Mouse (Mus musculus): ENCODE data around the gene Clca3b. TPM values are rescaled to one million over a fixed set of nuclear protein-coding genes. Genes with fewer than 3 reads are reported as not detected.
"Not testable (repeated sequence)": the region's sequence is repeated elsewhere in the genome, so short reads cannot be mapped to it uniquely, and the experiment has no call there.

The Clca3b gene
- not detected in 2 replicates for polyA plus RNA-seq (2016; fragmentation: Nextera tagmentation; extraction: Ambion mirVana)

DNA sequence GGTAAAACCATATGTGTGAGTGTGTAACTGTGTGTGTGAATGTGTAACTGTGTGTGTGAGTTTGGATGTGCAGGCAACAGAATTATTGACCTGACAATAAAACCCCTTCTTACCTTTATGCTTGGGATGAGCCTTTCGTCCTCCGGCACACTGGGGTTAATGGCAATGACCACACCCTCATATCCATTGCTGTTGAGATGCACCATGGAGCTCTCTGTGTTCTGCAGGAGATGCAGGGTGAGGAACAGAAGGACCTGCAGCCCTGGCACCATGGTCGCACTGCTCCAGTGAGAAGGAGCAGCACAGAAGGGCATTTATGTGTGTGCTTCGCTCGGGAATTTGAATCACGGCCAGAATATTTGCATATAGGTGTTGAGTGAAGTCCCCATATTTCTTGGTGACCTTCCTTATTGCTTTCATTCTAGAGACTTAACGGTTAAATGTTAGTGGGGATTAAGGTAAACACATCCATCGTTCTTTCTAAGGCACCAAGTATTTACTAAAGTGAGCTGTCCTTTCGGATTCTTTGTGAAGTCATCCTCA is at the start of gene Clca3b:
TSS of gene Clca3b (minus strand) at position 344 of the 543 bp plus-strand sequence.
- not testable (repeated sequence) for H3K4me2 ChIP-seq (replicated peaks); H3K27me3 ChIP-seq; H3K4me3 ChIP-seq; H3K9ac ChIP-seq (replicated peaks); H3K36me3 ChIP-seq; H3K4me1 ChIP-seq; H3K9me3 ChIP-seq; ATAC-seq (ENCODE audit: low FRiP score, low read depth); H3K27ac ChIP-seq (replicated peaks)
- WGBS: 91% methylated on average over 9 of the region's 9 CpGs

DNA sequence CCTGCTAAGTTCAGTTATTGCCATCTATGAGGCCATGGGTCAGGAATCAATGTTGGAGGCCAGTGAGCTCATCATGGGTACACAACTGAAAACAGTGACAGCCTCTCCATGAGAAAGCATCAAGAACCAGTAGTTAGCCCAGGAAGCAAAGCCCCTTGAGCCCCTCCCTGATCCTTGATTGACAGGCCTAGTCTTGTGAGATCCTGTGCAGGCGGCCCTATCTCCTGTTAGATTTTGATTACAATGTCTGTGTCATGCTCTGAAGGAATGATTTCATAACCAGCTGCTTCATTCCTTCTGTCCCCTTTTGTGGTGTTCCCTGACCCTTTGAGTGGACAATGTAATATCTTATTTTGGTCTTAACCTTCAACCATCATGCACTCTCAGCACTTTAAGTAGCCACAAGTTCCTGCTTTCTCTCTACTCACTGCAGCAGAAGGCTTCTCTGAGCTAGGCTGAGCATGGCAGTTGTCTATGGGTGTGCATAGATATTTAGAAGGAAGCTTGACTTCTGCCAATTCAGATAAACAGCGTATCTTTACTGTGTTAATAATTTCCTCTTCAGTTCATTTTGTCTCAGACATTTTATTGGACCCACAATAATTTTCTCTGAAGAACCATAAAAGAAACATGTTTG is 48.0 kb upstream of the Clca3b start:
- no peaks in the 10 kb centered on the region for H3K9me3 ChIP-seq
- ATAC-seq (ENCODE audit: low FRiP score, low read depth): no peak
- 81% methylated on average over 2 of the region's 2 CpGs for WGBS

DNA sequence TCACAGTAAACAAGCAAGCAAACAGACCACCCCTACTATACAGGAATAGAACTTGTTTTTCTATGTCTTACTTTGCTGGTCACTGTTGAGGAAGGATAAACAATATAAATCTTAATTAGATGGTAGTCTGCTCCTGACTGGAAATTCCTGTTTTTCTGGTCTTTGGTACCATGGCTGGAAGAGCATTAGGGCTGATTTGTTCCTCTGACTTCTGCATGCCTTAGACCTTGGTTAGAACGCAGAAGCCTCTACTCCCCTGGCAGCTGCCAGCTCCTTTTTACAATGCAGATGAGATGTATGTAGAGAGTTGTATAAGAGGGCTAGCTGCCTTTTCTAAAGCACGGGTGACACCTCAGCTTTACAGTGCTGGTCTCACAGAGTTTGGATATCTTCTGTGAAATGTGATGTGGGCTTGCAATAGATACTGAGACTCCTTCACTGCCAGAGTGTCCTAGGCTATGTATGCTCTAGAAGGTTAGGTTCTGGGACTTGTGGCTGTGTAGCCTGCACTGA is 41.1 kb upstream of the Clca3b start:
- no peak overlapping the region for H3K27ac ChIP-seq (replicated peaks)
- H3K27me3 ChIP-seq: no peaks in the 10 kb centered on the region
- no peaks in the 10 kb centered on the region for H3K4me1 ChIP-seq
- no peak overlapping the region for H3K4me3 ChIP-seq
- H3K4me2 ChIP-seq (replicated peaks): no peak overlapping the region
- H3K9ac ChIP-seq (replicated peaks): no peak overlapping the region
- ATAC-seq (ENCODE audit: low FRiP score, low read depth): no peak
- H3K36me3 ChIP-seq: no peaks in the 10 kb centered on the region
- WGBS: 59% methylated on average over 2 of the region's 2 CpGs
- no peaks in the 10 kb centered on the region for H3K9me3 ChIP-seq

More for the DNA sequence above, 48.0 kb upstream of the Clca3b start:
- Histone ChIP-seq H3K4me2 (replicated peaks) (no peak overlapping the region), H3K4me1 (no peaks in the 10 kb centered on the region), H3K36me3 (no peaks in the 10 kb centered on the region), H3K4me3 (no peak overlapping the region), H3K27ac (replicated peaks) (no peak overlapping the region), H3K27me3 (no peaks in the 10 kb centered on the region), H3K9ac (replicated peaks) (no peak overlapping the region)

DNA sequence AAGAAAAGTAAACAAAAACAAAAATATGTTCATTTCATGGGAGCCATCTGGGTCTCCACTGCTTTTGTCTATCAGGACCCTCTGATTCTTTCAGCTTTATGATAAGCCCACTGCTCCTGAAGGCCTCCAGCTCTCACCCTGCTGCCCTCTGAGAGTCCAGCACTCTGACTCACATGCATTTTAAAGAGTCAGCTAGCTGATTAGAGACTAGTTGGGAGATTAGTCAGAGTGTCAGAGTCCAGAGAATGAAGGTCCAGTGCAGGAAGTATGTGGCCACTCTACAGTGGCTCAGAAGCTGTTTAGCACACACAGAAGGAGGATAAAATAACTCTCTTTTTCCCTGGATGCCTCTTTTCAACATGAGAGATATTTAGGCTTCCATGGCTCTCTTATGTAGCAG is 37.8 kb upstream of the Clca3b start:
- H3K36me3 ChIP-seq: no peaks in the 10 kb centered on the region
- ATAC-seq (ENCODE audit: low FRiP score, low read depth): no peak

DNA sequence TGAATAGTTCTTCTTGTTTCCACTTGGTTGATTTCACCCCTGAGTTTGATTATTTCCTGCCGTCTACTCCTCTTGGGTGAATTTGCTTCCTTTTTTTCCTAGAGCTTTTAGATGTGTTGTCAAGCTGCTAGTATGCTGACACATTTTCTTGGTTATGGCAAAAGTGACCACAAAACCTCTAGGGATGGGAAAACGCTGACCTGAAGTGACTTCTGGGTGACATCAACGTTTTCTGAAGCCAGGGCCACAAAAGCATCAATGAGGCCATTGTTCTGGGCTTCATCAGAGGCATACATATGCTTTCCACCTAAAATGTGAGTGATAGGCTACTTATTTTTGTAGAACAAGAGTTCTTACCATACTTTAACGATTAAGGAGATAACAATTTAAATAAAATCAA is 22.9 kb upstream of the Clca3b start:
- 73% methylated on average over 4 of the region's 4 CpGs for WGBS
- H3K36me3 ChIP-seq; H3K9me3 ChIP-seq; H3K4me1 ChIP-seq; ATAC-seq (ENCODE audit: low FRiP score, low read depth); H3K9ac ChIP-seq (replicated peaks); H3K4me2 ChIP-seq (replicated peaks); H3K27ac ChIP-seq (replicated peaks); H3K27me3 ChIP-seq; H3K4me3 ChIP-seq: not testable (repeated sequence)

More for the DNA sequence above, 37.8 kb upstream of the Clca3b start:
- Histone ChIP-seq H3K27me3 (no peaks in the 10 kb centered on the region), H3K4me1 (no peaks in the 10 kb centered on the region), H3K9me3 (no peaks in the 10 kb centered on the region), H3K9ac (replicated peaks) (no peak overlapping the region), H3K27ac (replicated peaks) (no peak overlapping the region), H3K4me2 (replicated peaks) (no peak overlapping the region), H3K4me3 (no peak overlapping the region)

DNA sequence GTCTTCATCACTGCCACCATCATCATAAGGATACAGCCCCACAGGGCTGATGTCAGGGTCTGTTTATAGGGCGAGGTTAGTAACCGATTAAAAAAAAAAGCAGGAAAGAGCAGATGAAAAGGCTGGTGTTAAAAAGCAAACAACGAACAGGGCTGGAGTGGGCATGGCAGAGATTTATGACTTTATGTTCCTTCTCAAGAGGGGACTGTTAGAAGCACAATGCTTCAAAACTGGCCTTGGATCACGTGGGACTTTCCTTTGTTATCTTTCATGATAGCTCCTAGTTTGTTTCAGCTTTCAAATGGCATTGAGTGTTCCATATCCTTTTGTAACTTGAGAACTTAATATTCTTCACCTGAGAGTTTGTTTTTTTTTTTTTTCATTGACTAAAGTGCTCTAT is 427 bp upstream of the Clca3b start:
- no peak for ATAC-seq (ENCODE audit: low FRiP score, low read depth)

DNA sequence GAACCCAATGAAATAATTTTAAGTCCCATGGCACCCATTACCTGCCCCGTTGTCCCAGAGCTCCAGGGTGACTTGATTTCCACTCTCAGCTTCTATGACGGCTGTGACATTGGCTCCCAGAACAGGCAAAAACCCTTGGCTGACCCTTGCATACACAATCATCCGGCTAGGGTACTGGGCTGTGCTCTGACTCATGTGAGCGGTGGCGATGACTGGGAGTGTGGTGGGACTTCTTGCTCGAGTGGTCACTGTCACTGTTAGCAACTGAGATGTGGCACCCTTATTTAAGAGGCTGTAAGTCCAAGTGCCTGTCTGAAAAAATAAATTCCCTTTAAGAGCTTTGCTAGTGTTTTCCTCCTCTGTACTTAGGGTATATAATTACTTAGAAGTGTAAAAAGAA is 21.9 kb downstream of the Clca3b start:
- H3K27ac ChIP-seq (replicated peaks): no peak overlapping the region
- no peaks in the 10 kb centered on the region for H3K27me3 ChIP-seq
- no peak overlapping the region for H3K4me3 ChIP-seq
- H3K9ac ChIP-seq (replicated peaks): no peak overlapping the region
- no peak for ATAC-seq (ENCODE audit: low FRiP score, low read depth)
- no peaks in the 10 kb centered on the region for H3K9me3 ChIP-seq
- H3K4me1 ChIP-seq: no peaks in the 10 kb centered on the region
- H3K36me3 ChIP-seq: no peaks in the 10 kb centered on the region
- WGBS: 93% methylated on average over 6 of the region's 6 CpGs
- H3K4me2 ChIP-seq (replicated peaks): no peak overlapping the region

More for the DNA sequence above, 427 bp upstream of the Clca3b start:
- Histone ChIP-seq H3K27me3 (no peaks in the 10 kb centered on the region), H3K9ac (replicated peaks) (no peak overlapping the region), H3K4me3 (no peak overlapping the region), H3K27ac (replicated peaks) (no peak overlapping the region), H3K9me3 (no peaks in the 10 kb centered on the region), H3K4me2 (replicated peaks) (no peak overlapping the region), H3K36me3 (no peaks in the 10 kb centered on the region), H3K4me1 (no peaks in the 10 kb centered on the region)
- 84% methylated on average over 4 of the region's 4 CpGs for WGBS

DNA sequence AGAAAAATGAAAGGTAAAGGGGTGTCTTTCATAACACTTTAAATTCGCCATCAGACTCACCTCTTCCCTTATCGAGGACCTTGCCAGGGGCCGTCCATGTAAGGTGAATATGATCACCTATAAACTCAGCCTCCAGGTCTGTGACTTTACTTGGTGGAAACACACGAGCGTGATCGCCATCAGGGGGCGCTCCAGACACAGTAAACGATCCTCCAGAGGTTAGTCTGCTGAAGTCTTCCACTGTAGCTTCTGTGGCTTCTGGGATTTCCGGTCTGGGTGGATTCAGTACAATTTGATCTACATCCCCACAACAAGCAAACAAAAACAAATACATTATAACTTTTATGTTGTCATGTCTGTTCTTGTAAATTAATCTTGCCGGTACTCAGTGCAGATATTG is 24.0 kb downstream of the Clca3b start:
- H3K9ac ChIP-seq (replicated peaks): no peak overlapping the region
- H3K27me3 ChIP-seq: no peaks in the 10 kb centered on the region
- no peak overlapping the region for H3K4me3 ChIP-seq
- H3K27ac ChIP-seq (replicated peaks): no peak overlapping the region
- peak; percentile 88 for ATAC-seq (ENCODE audit: low FRiP score, low read depth)
- H3K9me3 ChIP-seq: no peaks in the 10 kb centered on the region
- H3K4me2 ChIP-seq (replicated peaks): no peak overlapping the region
- 21% methylated on average over 10 of the region's 10 CpGs for WGBS
- no peaks in the 10 kb centered on the region for H3K4me1 ChIP-seq
- H3K36me3 ChIP-seq: no peaks in the 10 kb centered on the region

DNA sequence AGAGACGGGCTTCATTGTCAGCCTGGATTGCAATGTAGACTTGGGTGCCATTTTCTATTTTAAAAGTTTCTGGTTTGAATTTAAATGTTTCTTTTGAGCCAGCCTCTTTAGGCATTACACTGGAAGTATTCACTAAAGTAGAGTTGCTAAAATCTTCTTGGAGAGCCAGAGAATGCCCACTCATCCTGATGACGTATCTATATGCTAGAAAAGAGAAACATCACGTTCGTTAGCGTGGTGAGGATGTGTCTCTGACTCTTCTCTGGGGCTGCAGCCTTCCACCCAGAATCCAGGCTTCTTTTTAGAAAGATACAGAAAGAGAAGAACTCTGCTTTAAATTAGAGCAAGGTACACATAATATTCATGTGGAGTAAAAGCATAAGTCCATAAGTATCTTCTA is 25.8 kb downstream of the Clca3b start:
- H3K4me1 ChIP-seq: no peaks in the 10 kb centered on the region
- H3K36me3 ChIP-seq: no peaks in the 10 kb centered on the region
- 79% methylated on average over 5 of the region's 5 CpGs for WGBS
- no peaks in the 10 kb centered on the region for H3K9me3 ChIP-seq
- H3K9ac ChIP-seq (replicated peaks): no peak overlapping the region
- no peak overlapping the region for H3K27ac ChIP-seq (replicated peaks)
- no peaks in the 10 kb centered on the region for H3K27me3 ChIP-seq
- no peak for ATAC-seq (ENCODE audit: low FRiP score, low read depth)
- no peak overlapping the region for H3K4me3 ChIP-seq
- no peak overlapping the region for H3K4me2 ChIP-seq (replicated peaks)

DNA sequence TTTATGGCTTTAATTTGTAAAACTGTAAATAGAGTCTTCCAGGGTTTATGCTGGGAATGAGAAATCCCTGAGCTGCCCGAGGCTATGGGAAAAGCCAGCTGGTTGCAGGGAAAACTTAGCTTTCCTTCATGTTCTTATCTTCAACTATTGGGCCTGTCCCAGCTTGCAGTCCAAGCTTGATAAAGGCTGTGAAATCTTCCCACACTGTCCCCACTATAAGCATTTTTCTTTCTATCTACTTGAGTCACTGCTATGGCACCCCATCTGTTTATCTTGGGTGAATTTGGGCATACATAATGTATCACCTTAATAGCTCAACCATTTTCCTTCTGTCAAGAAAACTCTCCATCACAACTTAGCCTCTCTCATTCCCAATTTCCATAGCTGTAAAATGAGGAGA is 28.5 kb downstream of the Clca3b start:
- H3K4me3 ChIP-seq: no peak overlapping the region
- no peaks in the 10 kb centered on the region for H3K36me3 ChIP-seq
- no peaks in the 10 kb centered on the region for H3K4me1 ChIP-seq
- no peaks in the 10 kb centered on the region for H3K27me3 ChIP-seq
- 74% methylated on average over 1 of the region's 1 CpGs for WGBS
- no peak overlapping the region for H3K9ac ChIP-seq (replicated peaks)
- no peak overlapping the region for H3K4me2 ChIP-seq (replicated peaks)
- no peaks in the 10 kb centered on the region for H3K9me3 ChIP-seq
- no peak overlapping the region for H3K27ac ChIP-seq (replicated peaks)
- ATAC-seq (ENCODE audit: low FRiP score, low read depth): no peak

DNA sequence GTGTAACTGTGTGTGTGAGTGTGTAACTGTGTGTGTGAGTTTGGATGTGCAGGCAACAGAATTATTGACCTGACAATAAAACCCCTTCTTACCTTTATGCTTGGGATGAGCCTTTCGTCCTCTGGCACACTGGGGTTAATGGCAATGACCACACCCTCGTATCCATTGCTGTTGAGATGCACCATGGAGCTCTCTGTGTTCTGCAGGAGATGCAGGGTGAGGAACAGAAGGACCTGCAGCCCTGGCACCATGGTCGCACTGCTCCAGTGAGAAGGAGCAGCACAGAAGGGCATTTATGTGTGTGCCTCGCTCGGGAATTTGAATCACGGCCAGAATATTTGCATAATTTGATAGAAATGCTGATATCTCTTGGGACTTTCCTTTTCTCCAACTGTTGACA is 29.9 kb downstream of the Clca3b start, which contains the start of gene Clca3a2:
TSS of gene Clca3a2 (minus strand) at position 276 of the 400 bp plus-strand sequence.
- not testable (repeated sequence) for H3K9ac ChIP-seq (replicated peaks); H3K4me2 ChIP-seq (replicated peaks); H3K36me3 ChIP-seq; H3K27ac ChIP-seq (replicated peaks); H3K9me3 ChIP-seq; H3K4me1 ChIP-seq; H3K4me3 ChIP-seq; H3K27me3 ChIP-seq; ATAC-seq (ENCODE audit: low FRiP score, low read depth)
- WGBS: 93% methylated on average over 6 of the region's 6 CpGs

DNA sequence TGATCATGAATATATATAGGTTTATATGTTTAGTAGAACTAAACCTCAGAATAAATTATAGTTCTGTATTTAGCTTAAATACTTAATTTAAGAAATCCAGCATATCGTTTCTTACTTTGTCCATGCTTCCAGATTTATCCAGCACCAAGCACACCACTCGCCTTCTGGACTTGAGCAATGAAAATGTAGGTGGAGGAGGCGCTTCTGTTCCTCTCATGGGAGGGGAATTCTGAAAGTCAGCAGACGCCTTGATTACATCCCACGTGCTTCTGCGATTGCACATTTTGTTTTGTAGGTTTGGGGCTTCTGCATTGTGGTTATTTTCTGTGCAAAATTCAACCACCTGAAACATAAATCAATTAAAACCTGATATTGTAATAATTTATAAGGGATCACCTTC is 35.8 kb downstream of the Clca3b start:
- H3K36me3 ChIP-seq; ATAC-seq (ENCODE audit: low FRiP score, low read depth); H3K4me3 ChIP-seq; H3K9ac ChIP-seq (replicated peaks); H3K4me1 ChIP-seq; H3K4me2 ChIP-seq (replicated peaks); H3K9me3 ChIP-seq; H3K27me3 ChIP-seq; H3K27ac ChIP-seq (replicated peaks): not testable (repeated sequence)
- WGBS: 95% methylated on average over 6 of the region's 6 CpGs

DNA sequence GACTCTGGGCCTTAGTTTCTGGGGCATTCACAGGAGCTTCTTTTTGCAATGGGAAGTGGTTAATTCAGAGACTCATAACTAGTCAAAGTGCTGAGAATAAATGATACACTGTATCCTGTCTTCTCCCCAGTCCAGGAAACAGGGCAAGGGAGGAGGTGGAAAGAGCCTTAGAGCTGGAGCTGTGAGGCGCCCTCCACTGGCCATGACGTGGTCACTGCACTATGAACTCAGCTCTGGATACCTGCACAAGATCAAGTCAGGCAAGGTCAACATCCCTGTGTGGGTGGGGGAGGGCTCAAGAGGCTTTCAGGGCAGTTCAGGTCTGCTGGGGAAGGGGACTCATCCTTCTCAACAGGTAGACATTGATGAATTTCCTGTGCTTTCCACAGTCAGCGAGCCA is 37.3 kb downstream of the Clca3b start:
- Histone ChIP-seq H3K9me3 (no peaks in the 10 kb centered on the region), H3K9ac (replicated peaks) (no peak overlapping the region), H3K4me1 (no peaks in the 10 kb centered on the region), H3K4me3 (no peak overlapping the region), H3K36me3 (no peaks in the 10 kb centered on the region), H3K4me2 (replicated peaks) (no peak overlapping the region), H3K27me3 (no peaks in the 10 kb centered on the region), H3K27ac (replicated peaks) (no peak overlapping the region)
- 32% methylated on average over 3 of the region's 3 CpGs for WGBS
- 0 out of 2 replicates have a peak, but pooled peaks have one; percentile 30 for ATAC-seq (ENCODE audit: low FRiP score, low read depth)
